Comparison of ENCODE assay signal across 9 mouse cellular contexts in genomic region chr2:26508661-26509060, GRCm38 (mm10). TPM values are rescaled to one million over a fixed set of nuclear protein-coding genes. Genes with fewer than 3 reads are reported as not detected.
DNase-seq lines count a peak whose midpoint lies in the region; ATAC-seq and TF ChIP-seq lines count a peak whose summit lies in the region.
"Had no signal": no experiment of that assay in that cellular context is flagged by ENCODE, and none has a peak within 500 bp of the region (broad histone marks: within the 10 kb centered on the region; RNA-seq: fewer than 3 reads in every experiment).

No protein-coding gene starts in this region.

- H3K27me3 ChIP-seq in forebrain, embryonic 12.5 days = peaks cover 4% of the 10 kb centered on the region; the same call in 1 of the 2 replicates
- peaks cover 8% of the 10 kb centered on the region; the same call in 1 of the 2 replicates for H3K27me3 ChIP-seq in forebrain, embryonic 13.5 days
- H3K27me3 ChIP-seq in intestine, embryonic 14.5 days (replicated peaks; ENCODE audit: control insufficient read depth, insufficient read depth, low read length) = no peaks in the 10 kb centered on the region
- H3K27me3 ChIP-seq in intestine, postnatal 0 days (replicated peaks; ENCODE audit: control insufficient read depth, insufficient read depth, low read length) = no peaks in the 10 kb centered on the region
- no peaks in the 10 kb centered on the region for H3K27me3 ChIP-seq in thymus, adult 2 months (ENCODE audit: control insufficient read depth, insufficient read depth, low read length)
- no peaks in the 10 kb centered on the region for H3K27me3 ChIP-seq in stomach, postnatal 0 days (ENCODE audit: control insufficient read depth, insufficient read depth, low read length)

- H3K27ac ChIP-seq in forebrain, embryonic 12.5 days = 0 out of 2 replicates have a peak overlapping the region, but pooled peaks have one; percentile 2
- H3K27ac ChIP-seq in forebrain, embryonic 13.5 days = no peak overlapping the region
- H3K27ac ChIP-seq in intestine, embryonic 14.5 days (ENCODE audit: low read depth) = peak overlapping the region; percentile 90; the same call in 1 of the 2 replicates
- H3K27ac ChIP-seq in intestine, postnatal 0 days (ENCODE audit: low read depth, low read length) = no peak overlapping the region
- peak overlapping the region; percentile 0; the same call in 1 of the 2 replicates for H3K27ac ChIP-seq in thymus, adult 2 months (ENCODE audit: control insufficient read depth, insufficient read depth, low read length)
- peak overlapping the region; percentile 83 for H3K27ac ChIP-seq in stomach, postnatal 0 days (replicated peaks)

- TF ChIP-seq EP300 in stomach, postnatal 0 days (optimal IDR thresholded peaks at IDR 0.05) = no peak

- no peak overlapping the region for H3K9ac ChIP-seq in forebrain, embryonic 12.5 days
- H3K9ac ChIP-seq in forebrain, embryonic 13.5 days = no peak overlapping the region; the same call in 1 of the 2 replicates
- H3K9ac ChIP-seq in intestine, embryonic 14.5 days (ENCODE audit: low read length) = no peak overlapping the region
- no peak overlapping the region for H3K9ac ChIP-seq in intestine, postnatal 0 days (ENCODE audit: low read depth, low read length)
- no peak overlapping the region for H3K9ac ChIP-seq in stomach, postnatal 0 days (ENCODE audit: low read length)

- H3K4me1 ChIP-seq in forebrain, embryonic 12.5 days = peaks cover 51% of the 10 kb centered on the region
- peaks cover 45% of the 10 kb centered on the region for H3K4me1 ChIP-seq in forebrain, embryonic 13.5 days
- peaks cover 41% of the 10 kb centered on the region for H3K4me1 ChIP-seq in intestine, embryonic 14.5 days (replicated peaks; ENCODE audit: control insufficient read depth, insufficient read depth, low read length)
- H3K4me1 ChIP-seq in intestine, postnatal 0 days (replicated peaks; ENCODE audit: control insufficient read depth, insufficient read depth, low read length) = peaks cover 4% of the 10 kb centered on the region
- peaks cover 77% of the 10 kb centered on the region for H3K4me1 ChIP-seq in thymus, adult 2 months (replicated peaks; ENCODE audit: control insufficient read depth, insufficient read depth, low read length)
- H3K4me1 ChIP-seq in stomach, postnatal 0 days (replicated peaks; ENCODE audit: control insufficient read depth, insufficient read depth) = peaks cover 23% of the 10 kb centered on the region

- H3K4me2 ChIP-seq in forebrain, embryonic 12.5 days = no peak overlapping the region
- no peak overlapping the region for H3K4me2 ChIP-seq in forebrain, embryonic 13.5 days
- no peak overlapping the region; the same call in 1 of the 2 replicates for H3K4me2 ChIP-seq in intestine, embryonic 14.5 days (ENCODE audit: low read length)
- no peak overlapping the region for H3K4me2 ChIP-seq in intestine, postnatal 0 days (replicated peaks; ENCODE audit: low read depth)
- H3K4me2 ChIP-seq in stomach, postnatal 0 days (replicated peaks; ENCODE audit: low read depth) = no peak overlapping the region

- H3K4me3 ChIP-seq in forebrain, embryonic 12.5 days (replicated peaks) = no peak overlapping the region
- no peak overlapping the region for H3K4me3 ChIP-seq in forebrain, embryonic 13.5 days
- H3K4me3 ChIP-seq in intestine, embryonic 14.5 days (ENCODE audit: low read depth, low read length) = no peak overlapping the region
- H3K4me3 ChIP-seq in intestine, postnatal 0 days (ENCODE audit: low read depth, low read length) = no peak overlapping the region
- H3K4me3 ChIP-seq in thymus, adult 2 months (ENCODE audit: control insufficient read depth, insufficient read depth, low read length) = no peak overlapping the region
- no peak overlapping the region for H3K4me3 ChIP-seq in stomach, postnatal 0 days (ENCODE audit: low read depth, low read length)

- no peak for DNase-seq in intestine, embryonic 14.5 days (ENCODE audit: low spot score)
- DNase-seq in thymus, adult 2 months = no peak
- no peak for DNase-seq in thymus, postnatal 0 days (ENCODE audit: low spot score)
- no peak for DNase-seq in stomach, postnatal 0 days (ENCODE audit: low spot score)
- no peak for DNase-seq in adrenal gland, postnatal 14 days
- DNase-seq: cerebellum, adult 9-10 months had no signal

- TF ChIP-seq CTCF in intestine, postnatal 0 days (IDR thresholded peaks at IDR 0.05; ENCODE audit: low read depth) = no peak
- TF ChIP-seq CTCF in thymus, adult 2 months (IDR thresholded peaks at IDR 0.05; ENCODE audit: borderline replicate concordance, control insufficient read depth, extremely low read depth, insufficient read depth, low read length, poor library complexity) = no peak
- no peak for TF ChIP-seq CTCF in stomach, postnatal 0 days (IDR thresholded peaks at IDR 0.05; ENCODE audit: low read depth)

- H3K9me3 ChIP-seq in forebrain, embryonic 12.5 days = no peaks in the 10 kb centered on the region
- H3K9me3 ChIP-seq in forebrain, embryonic 13.5 days (replicated peaks) = no peaks in the 10 kb centered on the region
- no peaks in the 10 kb centered on the region for H3K9me3 ChIP-seq in intestine, embryonic 14.5 days (ENCODE audit: control insufficient read depth, low read length)
- no peaks in the 10 kb centered on the region for H3K9me3 ChIP-seq in intestine, postnatal 0 days (ENCODE audit: control insufficient read depth)
- H3K9me3 ChIP-seq in stomach, postnatal 0 days (ENCODE audit: control insufficient read depth, low read length) = no peaks in the 10 kb centered on the region

- no peaks in the 10 kb centered on the region for H3K36me3 ChIP-seq in forebrain, embryonic 12.5 days (replicated peaks)
- H3K36me3 ChIP-seq in forebrain, embryonic 13.5 days (ENCODE audit: poor library complexity, severe bottlenecking) = no peaks in the 10 kb centered on the region
- no peaks in the 10 kb centered on the region for H3K36me3 ChIP-seq in intestine, embryonic 14.5 days (ENCODE audit: control insufficient read depth, insufficient read depth, low read length)
- no peaks in the 10 kb centered on the region for H3K36me3 ChIP-seq in intestine, postnatal 0 days (ENCODE audit: control insufficient read depth, insufficient read depth)
- H3K36me3 ChIP-seq in thymus, adult 2 months (ENCODE audit: control insufficient read depth, insufficient read depth, low read length) = no peaks in the 10 kb centered on the region
- no peaks in the 10 kb centered on the region for H3K36me3 ChIP-seq in stomach, postnatal 0 days (ENCODE audit: control insufficient read depth, insufficient read depth, low read length)

- ATAC-seq in forebrain, embryonic 12.5 days (ENCODE audit: low FRiP score) = no peak
- no peak for ATAC-seq in forebrain, embryonic 13.5 days
- ATAC-seq in intestine, embryonic 14.5 days (replicated peaks; ENCODE audit: low FRiP score, low TSS enrichment, low read depth) = no peak
- ATAC-seq in intestine, postnatal 0 days = no peak
- no peak for ATAC-seq in stomach, postnatal 0 days (ENCODE audit: low FRiP score, low TSS enrichment)

- 76% methylated on average over 5 of the region's 5 CpGs for WGBS in forebrain, embryonic 12.5 days
- WGBS in forebrain, embryonic 13.5 days = 77% methylated on average over 5 of the region's 5 CpGs
- 57% methylated on average over 5 of the region's 5 CpGs for WGBS in intestine, embryonic 14.5 days
- WGBS in intestine, postnatal 0 days = 80% methylated on average over 5 of the region's 5 CpGs
- 40% methylated on average over 5 of the region's 5 CpGs for WGBS in thymus, adult 2 months
- WGBS in stomach, postnatal 0 days = 65% methylated on average over 5 of the region's 5 CpGs

- TF ChIP-seq POLR2A in thymus, adult 2 months (IDR thresholded peaks at IDR 0.05; ENCODE audit: control insufficient read depth, extremely low read depth, insufficient read depth, low read length, poor library complexity) = no peak

RNA-seq across cellular contexts. Expression of gene Notch1, which starts 7.8 kb away (rescaled TPM):
- polyA plus RNA-seq in forebrain, embryonic 12.5 days (2016; fragmentation: Nextera tagmentation; extraction: Ambion mirVana) = 49.5 and 61.8 TPM in 2 replicates
- polyA plus RNA-seq in forebrain, embryonic 13.5 days (2015; fragmentation: Nextera tagmentation; extraction: Ambion mirVana) = 28.1 and 32.8 TPM in 2 replicates
- polyA plus RNA-seq in intestine, embryonic 14.5 days (2014; fragmentation: Nextera tagmentation; extraction: Ambion mirVana) = 21.6 and 24.3 TPM in 2 replicates
- polyA plus RNA-seq in intestine, postnatal 0 days (2015; fragmentation: Nextera tagmentation; extraction: Ambion mirVana) = 3.6 and 3.7 TPM in 2 replicates
- 159 and 219 TPM in 2 replicates for polyA plus RNA-seq in thymus, adult 2 months (2012; rRNA removed)
- polyA plus RNA-seq in thymus, postnatal 0 days (2015; fragmentation: Nextera tagmentation; extraction: Ambion mirVana) = 44.3 and 54.9 TPM in 2 replicates
- polyA plus RNA-seq in stomach, postnatal 0 days (2015; fragmentation: Nextera tagmentation; extraction: Ambion mirVana) = 4.8 and 5.6 TPM in 2 replicates
- total RNA-seq in adrenal gland, postnatal 14 days (2021) = 27.5 and 35.7 TPM in 2 replicates

Comparison
In these comparisons a context has a peak if more than half of its experiments do, and no peak if none do; other contexts are left out.
1. H3K27ac ChIP-seq: peak in forebrain, embryonic 12.5 days (single experiment), intestine, embryonic 14.5 days (single experiment), thymus, adult 2 months (single experiment) and stomach, postnatal 0 days (single experiment); none in forebrain, embryonic 13.5 days (single experiment) and intestine, postnatal 0 days (single experiment).